Mouse (Mus musculus) liver, postnatal 0 days (tissue): ENCODE data around the gene Arpp21. TPM values are rescaled to one million over a fixed set of nuclear protein-coding genes. Genes with fewer than 3 reads are reported as not detected.
"Not testable (repeated sequence)": the region's sequence is repeated elsewhere in the genome, so short reads cannot be mapped to it uniquely, and the experiment has no call there.

Experiments
- ATAC-seq: fragments of 200-750 bp; cut with Nextera tagmentation; 2 replicates; pipeline ENCODE4 v1.8.0; 2017; ENCODE audit warnings: mild to moderate bottlenecking, moderate library complexity
- DNase-seq: peaks from one replicate; pipeline ENCODE4 v3.0.0-alpha.2; 2016
- H3K27ac ChIP-seq: fragments of 300-500 bp; sonication (generic); 2 replicates; pipeline ENCODE4 v1.5.1; 2014; ENCODE audit warnings: antibody characterized with exemption, moderate library complexity, mild to moderate bottlenecking, low read depth
- H3K27me3 ChIP-seq: fragments of 300-500 bp; sonication (generic); 2 replicates; pipeline ENCODE4 v1.6.1; 2014; ENCODE audit warnings: low read length, control low read depth, mixed read lengths; ENCODE audit not compliant: insufficient read depth
- H3K36me3 ChIP-seq: fragments of 300-500 bp; sonication (generic); replicated peaks from 2 replicates; pipeline ENCODE4 v1.6.1; 2014; ENCODE audit warnings: mild to moderate bottlenecking, control low read depth, low read length, moderate library complexity, mixed read lengths; ENCODE audit not compliant: insufficient read depth
- H3K4me1 ChIP-seq: fragments of 300-500 bp; sonication (generic); 2 replicates; pipeline ENCODE4 v1.6.1; 2014; ENCODE audit warnings: antibody characterized with exemption, mild to moderate bottlenecking, control low read depth; ENCODE audit not compliant: insufficient read depth
- H3K4me2 ChIP-seq: fragments of 300-500 bp; sonication (generic); 2 replicates; pipeline ENCODE4 v1.6.1; 2014; ENCODE audit warnings: low read depth, mild to moderate bottlenecking, low read length, moderate library complexity, mixed read lengths
- H3K4me3 ChIP-seq: fragments of 300-500 bp; sonication (generic); 2 replicates; pipeline ENCODE4 v1.5.1; 2014; ENCODE audit warnings: low read depth, low read length
- H3K9ac ChIP-seq: fragments of 300-500 bp; sonication (generic); replicated peaks from 2 replicates; pipeline ENCODE4 v1.6.1; 2014; ENCODE audit warnings: mild to moderate bottlenecking, moderate library complexity
- H3K9me3 ChIP-seq: fragments of 300-500 bp; sonication (generic); 2 replicates; pipeline ENCODE4 v1.6.1; 2016; ENCODE audit warnings: mild to moderate bottlenecking, control low read depth, low read length, mixed read lengths
- CTCF ChIP-seq: sonication (generic); IDR thresholded peaks from 2 replicates; pipeline ENCODE4 v1.5.1; 2016; ENCODE audit warnings: antibody characterized with exemption, low read depth
- EP300 ChIP-seq: IDR thresholded peaks from 2 replicates; pipeline ENCODE4 v1.6.1; 2016; ENCODE audit warnings: antibody characterized with exemption, low read depth, mild to moderate bottlenecking
- WGBS: fragments of 180-500 bp; shearing (Covaris S2); extraction: QIAGEN DNeasy Blood & Tissue Kit; methylation state at CpG from one replicate; pipeline ENCODE4 v1.1.7; 2014; ENCODE audit not compliant: insufficient replicate concordance; 5-methylcytosine and 5-hydroxymethylcytosine counted together
- polyA plus RNA-seq: library from polyadenylated mRNA; unstranded; fragments of >200 nt; fragmentation: Nextera tagmentation; extraction: Ambion mirVana; gene quantifications from 2 replicates; pipeline ENCODE4 v1.2.1, GENCODE M21; 2015

Arpp21 gene
- polyA plus RNA-seq, 1 experiment from 2014 or later: 0.74 TPM

- H3K9me3 ChIP-seq: no peaks in the 10 kb centered on the region
- no peaks in the 10 kb centered on the region for H3K27me3 ChIP-seq
- no peak overlapping the region for H3K4me2 ChIP-seq
- H3K4me1 ChIP-seq: no peaks in the 10 kb centered on the region
- 74% methylated on average over 5 of the region's 5 CpGs for WGBS
- no peak for DNase-seq
- H3K4me3 ChIP-seq: no peak overlapping the region
- no peak for TF ChIP-seq EP300
- no peak for TF ChIP-seq CTCF
- no peak overlapping the region for H3K9ac ChIP-seq
- no peak for ATAC-seq
- H3K36me3 ChIP-seq: no peaks in the 10 kb centered on the region
- H3K27ac ChIP-seq: no peak overlapping the region
These were observed 167.5 kb downstream of the Arpp21 start for GRCm38 (mm10) chr9:112068250-112068649.

DNA sequence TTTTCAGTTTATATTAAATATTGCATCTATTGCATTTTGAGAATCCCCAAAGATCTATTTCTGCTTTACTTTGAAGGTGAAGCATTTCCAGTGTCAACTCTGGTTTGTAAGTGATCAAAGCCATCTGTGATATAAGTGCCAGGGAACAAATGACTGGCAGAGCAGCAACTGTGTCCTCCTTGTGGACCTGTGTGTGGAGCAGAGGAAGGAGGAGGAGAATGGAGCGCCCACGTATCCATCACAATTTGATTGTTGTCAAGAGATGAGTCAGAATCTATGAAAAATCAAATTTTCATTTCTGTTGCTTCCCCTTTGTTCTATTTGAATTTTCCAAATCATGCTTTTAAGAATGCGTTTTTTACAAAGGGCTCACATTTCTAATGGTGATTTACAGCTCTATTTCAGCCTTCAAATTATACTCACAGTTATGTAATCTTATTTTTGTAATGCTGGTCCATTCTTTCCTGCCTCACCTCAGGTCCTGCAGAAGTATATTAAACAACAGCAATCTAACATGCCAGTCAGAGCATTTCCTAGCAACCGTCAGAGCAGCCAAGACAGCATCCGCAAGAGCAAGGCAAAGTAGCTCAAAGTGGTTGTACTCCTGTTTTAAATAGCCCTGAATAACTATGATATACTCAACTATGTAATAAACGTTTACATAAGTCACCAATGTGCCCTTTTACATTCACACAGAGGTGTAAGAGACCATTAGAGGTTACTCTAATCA lies 174.9 kb downstream of the Arpp21 start:
- no peak for DNase-seq
- Histone ChIP-seq H3K4me1 (no peaks in the 10 kb centered on the region), H3K4me2 (no peak overlapping the region), H3K9me3 (no peaks in the 10 kb centered on the region), H3K9ac (no peak overlapping the region), H3K27ac (no peak overlapping the region), H3K4me3 (no peak overlapping the region), H3K27me3 (no peaks in the 10 kb centered on the region), H3K36me3 (no peaks in the 10 kb centered on the region)
- ATAC-seq: no peak
- no peak for TF ChIP-seq CTCF
- TF ChIP-seq EP300: no peak
- 69% methylated on average over 6 of the region's 6 CpGs for WGBS

- no peak overlapping the region for H3K4me3 ChIP-seq
- H3K9me3 ChIP-seq: no peaks in the 10 kb centered on the region
- H3K4me1 ChIP-seq: no peaks in the 10 kb centered on the region
- no peak overlapping the region for H3K9ac ChIP-seq
- DNase-seq (no peak), ATAC-seq (no peak)
- 71% methylated on average over 6 of the region's 6 CpGs for WGBS
- no peak overlapping the region for H3K27ac ChIP-seq
- TF ChIP-seq EP300 (no peak), CTCF (no peak)
- no peaks in the 10 kb centered on the region for H3K27me3 ChIP-seq
- H3K36me3 ChIP-seq: no peaks in the 10 kb centered on the region
- no peak overlapping the region for H3K4me2 ChIP-seq
These were observed 180.8 kb downstream of the Arpp21 start for GRCm38 (mm10) chr9:112054807-112055381.

- H3K4me3 ChIP-seq: no peak overlapping the region
- no peaks in the 10 kb centered on the region for H3K9me3 ChIP-seq
- no peaks in the 10 kb centered on the region for H3K36me3 ChIP-seq
- H3K4me2 ChIP-seq: no peak overlapping the region
- no peak for ATAC-seq
- no peak for DNase-seq
- TF ChIP-seq CTCF: no peak
- TF ChIP-seq EP300: no peak
- no peaks in the 10 kb centered on the region for H3K27me3 ChIP-seq
- 81% methylated on average over 9 of the region's 9 CpGs for WGBS
- no peak overlapping the region for H3K27ac ChIP-seq
- H3K4me1 ChIP-seq: no peaks in the 10 kb centered on the region
- no peak overlapping the region for H3K9ac ChIP-seq
These were observed 187.8 kb downstream of the Arpp21 start for GRCm38 (mm10) chr9:112047903-112048467.

DNA sequence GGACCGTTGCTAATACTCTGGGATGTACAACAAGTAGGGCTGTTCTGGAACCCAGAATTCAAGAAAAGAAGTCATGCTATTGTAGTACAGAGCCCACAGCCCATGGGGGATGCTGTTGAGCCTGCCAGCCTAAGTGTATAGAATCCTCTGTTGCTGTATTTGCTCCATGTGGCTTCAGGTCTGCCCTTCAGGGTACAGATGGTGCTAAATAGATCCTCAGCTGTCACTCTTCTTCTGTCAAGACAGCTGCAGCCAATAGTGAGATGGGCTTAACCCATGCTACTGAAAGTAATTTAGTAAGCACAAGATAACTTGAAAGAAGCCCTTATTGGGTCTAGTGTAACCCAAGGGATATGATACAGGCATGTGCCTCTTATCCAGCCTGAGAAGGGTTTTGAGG lies 195.2 kb downstream of the Arpp21 start:
- WGBS: 73% methylated on average over 1 of the region's 1 CpGs
- DNase-seq: no peak
- H3K4me1 ChIP-seq: no peaks in the 10 kb centered on the region
- no peak overlapping the region for H3K9ac ChIP-seq
- no peaks in the 10 kb centered on the region for H3K27me3 ChIP-seq
- TF ChIP-seq CTCF (no peak), EP300 (no peak)
- H3K27ac ChIP-seq: no peak overlapping the region
- no peak overlapping the region for H3K4me3 ChIP-seq
- H3K9me3 ChIP-seq: no peaks in the 10 kb centered on the region
- H3K4me2 ChIP-seq: no peak overlapping the region
- H3K36me3 ChIP-seq: no peaks in the 10 kb centered on the region
- ATAC-seq: no peak

- Histone ChIP-seq H3K4me2 (no peak overlapping the region), H3K27ac (no peak overlapping the region), H3K4me1 (no peaks in the 10 kb centered on the region), H3K9ac (no peak overlapping the region), H3K27me3 (no peaks in the 10 kb centered on the region), H3K4me3 (no peak overlapping the region), H3K9me3 (no peaks in the 10 kb centered on the region), H3K36me3 (no peaks in the 10 kb centered on the region)
- DNase-seq (no peak), ATAC-seq (no peak)
- TF ChIP-seq EP300 (no peak), CTCF (no peak)
- 73% methylated on average over 9 of the region's 9 CpGs for WGBS
These were observed 198.0 kb downstream of the Arpp21 start for GRCm38 (mm10) chr9:112037732-112038131.

DNA sequence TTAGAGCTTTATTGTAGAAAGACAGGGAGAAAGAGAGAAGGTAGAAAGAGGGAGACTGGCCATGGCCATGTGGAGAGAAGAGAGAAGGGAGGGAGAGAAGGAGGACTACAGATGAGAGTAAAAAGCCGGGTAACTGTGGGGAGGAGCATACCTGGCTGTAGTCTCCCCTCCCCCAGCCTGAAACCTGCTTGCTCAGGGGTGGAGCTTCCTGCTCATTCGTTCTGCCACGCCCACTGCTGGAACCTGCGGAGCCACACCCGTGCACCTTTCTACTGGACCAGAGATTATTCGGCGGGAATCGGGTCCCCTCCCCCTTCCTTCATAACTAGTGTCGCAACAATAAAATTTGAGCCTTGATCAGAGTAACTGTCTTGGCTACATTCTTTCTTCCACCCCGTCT lies 201.9 kb downstream of the Arpp21 start:
- H3K9ac ChIP-seq, H3K9me3 ChIP-seq, H3K4me2 ChIP-seq, H3K36me3 ChIP-seq, H3K4me3 ChIP-seq, ATAC-seq, DNase-seq, H3K27me3 ChIP-seq, H3K27ac ChIP-seq, H3K4me1 ChIP-seq: not testable (repeated sequence)
- WGBS: 41% methylated on average over 2 of the region's 10 CpGs
